Mouse (Mus musculus) heart, embryonic 15.5 days (tissue): ENCODE data around the gene Drc3. TPM values are rescaled to one million over a fixed set of nuclear protein-coding genes. Genes with fewer than 3 reads are reported as not detected.
"Not testable (repeated sequence)": the region's sequence is repeated elsewhere in the genome, so short reads cannot be mapped to it uniquely, and the experiment has no call there.

ENCODE experiments used
- ATAC-seq: fragments of 200-750 bp; cut with Nextera tagmentation; replicated peaks from 2 replicates; pipeline ENCODE4 v1.8.0; 2017; ENCODE audit warnings: low read depth, moderate TSS enrichment; ENCODE audit not compliant: insufficient number of reproducible peaks, insufficient read depth, low FRiP score
- H3K27ac ChIP-seq: fragments of 300-500 bp; sonication (generic); 2 replicates; pipeline ENCODE4 v1.5.1; 2015; ENCODE audit warnings: mild to moderate bottlenecking, inconsistent platforms
- H3K27me3 ChIP-seq: fragments of 300-500 bp; sonication (generic); 2 replicates; pipeline ENCODE4 v1.6.1; 2015; ENCODE audit warnings: inconsistent platforms
- H3K36me3 ChIP-seq: fragments of 300-500 bp; sonication (generic); 2 replicates; pipeline ENCODE4 v1.6.1; 2015; ENCODE audit warnings: mild to moderate bottlenecking, inconsistent platforms
- H3K4me1 ChIP-seq: fragments of 300-500 bp; sonication (generic); replicated peaks from 2 replicates; pipeline ENCODE4 v1.6.1; 2015; ENCODE audit warnings: inconsistent platforms
- H3K4me2 ChIP-seq: fragments of 300-500 bp; sonication (generic); 2 replicates; pipeline ENCODE4 v1.6.1; 2015; ENCODE audit warnings: inconsistent platforms, mild to moderate bottlenecking, moderate library complexity
- H3K4me3 ChIP-seq: fragments of 300-500 bp; sonication (generic); 2 replicates; pipeline ENCODE4 v1.5.1; 2015; ENCODE audit warnings: mild to moderate bottlenecking, inconsistent platforms
- H3K9ac ChIP-seq: fragments of 300-500 bp; sonication (generic); 2 replicates; pipeline ENCODE4 v1.6.1; 2015; ENCODE audit warnings: mild to moderate bottlenecking, inconsistent platforms
- H3K9me3 ChIP-seq: fragments of 300-500 bp; sonication (generic); replicated peaks from 2 replicates; pipeline ENCODE4 v1.6.1; 2016; ENCODE audit warnings: inconsistent platforms
- WGBS: fragments of 180-500 bp; shearing (Covaris S2); methylation state at CpG from one replicate; pipeline ENCODE4 v1.1.7; 2015; ENCODE audit warnings: mixed read lengths; 5-methylcytosine and 5-hydroxymethylcytosine counted together
- polyA plus RNA-seq: library from polyadenylated mRNA; unstranded; fragments of >200 nt; fragmentation: Nextera tagmentation; extraction: Ambion mirVana; gene quantifications from 2 replicates; pipeline ENCODE4 v1.2.1, GENCODE M21; 2015

Gene Drc3
- polyA plus RNA-seq, 1 experiment from 2014 or later: 2.9 TPM

DNA sequence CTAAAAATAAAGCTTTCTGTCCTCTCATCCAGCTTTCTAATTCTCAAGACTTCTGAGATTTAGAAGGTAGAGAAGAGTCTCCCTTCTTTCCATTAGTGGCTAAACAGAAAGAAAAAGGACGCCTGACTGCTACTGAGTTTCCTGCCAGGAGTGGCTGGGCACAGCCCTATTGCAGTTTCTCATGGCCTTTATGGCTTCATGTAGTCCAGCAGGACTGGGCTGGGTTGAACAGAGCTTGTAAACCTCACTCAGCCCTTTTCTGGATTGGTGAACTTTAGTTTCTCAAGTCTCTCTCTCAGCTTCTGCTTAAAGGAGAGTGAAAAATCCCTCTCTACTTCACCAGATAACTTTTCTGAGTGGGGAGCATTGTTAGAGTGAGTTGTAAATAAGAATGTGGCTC is 73.3 kb downstream of the Drc3 start:
- no peak for ATAC-seq
- no peaks in the 10 kb centered on the region for H3K27me3 ChIP-seq
- no peak overlapping the region for H3K9ac ChIP-seq
- peaks cover 13% of the 10 kb centered on the region for H3K36me3 ChIP-seq
- H3K4me2 ChIP-seq: no peak overlapping the region
- no peak overlapping the region for H3K4me3 ChIP-seq
- WGBS: 79% methylated on average over 1 of the region's 1 CpGs
- H3K4me1 ChIP-seq: no peaks in the 10 kb centered on the region
- no peaks in the 10 kb centered on the region for H3K9me3 ChIP-seq
- H3K27ac ChIP-seq: no peak overlapping the region

DNA sequence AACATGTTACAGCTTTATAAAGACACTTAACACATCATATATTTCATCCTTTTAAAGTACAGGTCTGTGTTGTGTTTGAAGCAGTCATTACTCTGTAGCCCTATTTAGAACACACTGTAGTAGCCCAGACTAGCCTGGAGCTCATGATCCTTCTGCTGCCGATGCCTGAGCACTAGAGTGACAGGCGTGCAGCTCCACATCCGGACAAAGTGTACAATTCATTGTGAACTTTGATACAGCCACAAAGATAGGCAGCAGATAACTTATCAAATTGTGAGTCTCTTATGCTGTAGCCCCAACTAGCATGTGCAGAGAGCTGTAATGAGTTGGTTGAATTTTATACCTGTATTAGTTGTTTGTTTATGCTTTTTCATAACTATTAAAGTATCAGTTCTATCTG is 74.5 kb downstream of the Drc3 start:
- 84% methylated on average over 3 of the region's 3 CpGs for WGBS
- no peak overlapping the region for H3K27ac ChIP-seq
- H3K4me3 ChIP-seq: no peak overlapping the region
- H3K9ac ChIP-seq: no peak overlapping the region
- peaks cover 25% of the 10 kb centered on the region for H3K36me3 ChIP-seq
- ATAC-seq: no peak
- H3K4me1 ChIP-seq: no peaks in the 10 kb centered on the region
- no peak overlapping the region for H3K4me2 ChIP-seq
- no peaks in the 10 kb centered on the region for H3K9me3 ChIP-seq
- H3K27me3 ChIP-seq: no peaks in the 10 kb centered on the region

DNA sequence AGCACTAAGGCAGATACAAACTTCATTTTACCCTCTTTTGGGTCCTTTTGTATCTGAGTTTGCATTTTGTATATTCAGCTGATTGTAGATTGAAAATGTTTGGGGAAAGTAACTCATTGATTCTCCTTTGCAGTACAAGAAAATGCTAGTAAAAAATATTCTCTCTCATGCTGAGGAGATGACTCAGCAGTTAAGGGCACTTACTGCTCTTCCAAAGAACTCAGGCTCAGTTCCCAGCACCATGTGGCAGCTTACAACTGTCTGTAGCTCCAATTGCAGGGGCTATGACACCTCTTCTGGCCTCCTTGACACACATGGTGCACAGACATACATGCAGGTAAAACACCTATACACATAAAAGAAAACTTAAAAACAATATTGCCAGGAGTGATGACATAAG is 80.4 kb downstream of the Drc3 start:
- no peaks in the 10 kb centered on the region for H3K9me3 ChIP-seq
- no peaks in the 10 kb centered on the region for H3K27me3 ChIP-seq
- H3K4me2 ChIP-seq: no peak overlapping the region
- ATAC-seq: no peak
- H3K36me3 ChIP-seq: peaks cover 61% of the 10 kb centered on the region
- H3K4me3 ChIP-seq: no peak overlapping the region
- H3K9ac ChIP-seq: no peak overlapping the region
- no peaks in the 10 kb centered on the region for H3K4me1 ChIP-seq
- no peak overlapping the region for H3K27ac ChIP-seq

DNA sequence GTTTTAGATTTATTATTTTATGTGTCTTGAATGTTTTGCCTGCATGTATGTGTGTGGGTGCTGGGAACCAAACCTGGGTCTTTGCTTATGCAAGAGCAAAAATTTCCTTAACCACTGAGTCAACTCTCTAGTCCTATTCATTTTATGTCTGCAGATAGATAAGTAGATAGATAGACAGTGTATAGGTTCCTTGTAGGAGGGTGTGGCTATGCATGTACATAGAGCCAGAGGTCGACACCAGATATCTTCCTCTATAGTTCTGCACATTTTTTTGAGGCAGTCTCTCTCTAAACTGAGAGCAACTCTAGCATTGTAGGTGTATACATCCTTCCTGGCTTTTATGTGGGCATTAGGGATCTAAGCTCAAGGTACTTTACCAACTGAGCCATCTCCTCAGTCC is 82.0 kb downstream of the Drc3 start:
- no peak overlapping the region for H3K4me2 ChIP-seq

DNA sequence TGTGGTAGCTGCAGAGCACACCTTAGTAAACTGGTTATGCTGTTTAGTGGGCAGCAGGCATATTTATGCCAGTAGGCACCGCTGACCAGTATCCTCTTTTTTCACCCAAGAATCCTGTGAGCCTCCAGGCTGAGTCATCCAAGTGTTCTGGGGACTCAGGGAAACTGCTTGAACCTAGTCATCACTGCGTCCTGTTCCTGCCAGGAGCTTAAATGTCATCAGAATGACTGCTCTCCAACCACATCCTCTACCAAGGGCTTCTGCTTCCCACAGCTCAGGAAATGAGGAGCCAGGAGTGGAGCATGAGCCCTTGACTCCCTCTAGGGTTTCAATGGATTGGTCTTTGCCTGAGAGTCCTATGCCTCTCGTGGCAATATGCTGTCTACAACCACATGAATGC is 83.5 kb downstream of the Drc3 start:
- Histone ChIP-seq H3K4me1 (no peaks in the 10 kb centered on the region), H3K4me2 (no peak overlapping the region), H3K9ac (no peak overlapping the region), H3K36me3 (peaks cover 64% of the 10 kb centered on the region), H3K27me3 (no peaks in the 10 kb centered on the region), H3K27ac (no peak overlapping the region), H3K4me3 (no peak overlapping the region), H3K9me3 (no peaks in the 10 kb centered on the region)
- no peak for ATAC-seq
- WGBS: 84% methylated on average over 3 of the region's 3 CpGs

More for the DNA sequence above, 82.0 kb downstream of the Drc3 start:
- Histone ChIP-seq H3K9ac (no peak overlapping the region), H3K27me3 (no peaks in the 10 kb centered on the region), H3K4me3 (no peak overlapping the region), H3K9me3 (no peaks in the 10 kb centered on the region), H3K36me3 (peaks cover 64% of the 10 kb centered on the region), H3K4me1 (no peaks in the 10 kb centered on the region), H3K27ac (no peak overlapping the region)
- 81% methylated on average over 1 of the region's 1 CpGs for WGBS
- no peak for ATAC-seq

DNA sequence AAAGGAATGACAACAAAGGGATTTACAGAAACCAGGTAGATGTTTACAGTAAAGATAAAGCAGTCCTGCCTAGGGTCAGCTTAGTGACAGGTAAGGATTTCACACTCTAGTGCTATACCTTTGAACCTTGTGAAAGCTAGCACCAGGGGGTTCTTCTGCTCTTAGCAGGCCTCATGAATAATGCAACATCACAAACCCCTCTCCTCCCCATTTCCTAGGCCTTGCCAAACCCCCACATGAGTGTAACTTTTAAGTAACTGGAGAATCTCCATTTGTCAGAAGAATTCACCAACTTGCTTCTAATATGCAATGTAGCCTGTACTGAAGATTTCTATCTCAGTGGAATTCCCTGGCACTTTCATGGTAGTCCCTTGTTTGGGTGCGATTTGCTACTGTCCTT is 86.5 kb downstream of the Drc3 start:
- H3K36me3 ChIP-seq: peaks cover 59% of the 10 kb centered on the region
- not testable (repeated sequence) for H3K27ac ChIP-seq, H3K4me3 ChIP-seq, H3K27me3 ChIP-seq, H3K4me2 ChIP-seq, H3K9me3 ChIP-seq, ATAC-seq, H3K4me1 ChIP-seq, H3K9ac ChIP-seq
- 28% methylated on average over 1 of the region's 1 CpGs for WGBS

DNA sequence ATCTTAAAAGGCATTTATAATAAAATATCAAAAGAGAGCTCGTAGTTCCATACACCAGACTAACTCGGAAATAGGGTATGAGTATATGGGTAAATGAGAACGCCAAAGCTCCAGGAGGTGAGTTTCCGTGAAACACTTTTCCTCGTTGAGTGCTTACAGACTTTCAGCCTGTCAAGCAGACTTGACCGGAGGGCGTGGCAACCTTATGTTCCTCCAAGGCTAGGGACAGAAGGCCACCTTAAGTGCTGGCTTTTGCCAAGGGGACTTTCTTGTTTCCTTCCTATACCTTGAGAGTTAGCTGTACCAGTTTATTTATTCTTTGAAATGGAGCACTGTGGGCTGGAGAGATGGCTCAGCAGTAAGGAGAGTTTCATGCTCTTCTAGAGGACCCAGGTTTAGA is 87.0 kb downstream of the Drc3 start:
- Histone ChIP-seq H3K27ac (no peak overlapping the region), H3K4me2 (no peak overlapping the region), H3K36me3 (peaks cover 53% of the 10 kb centered on the region), H3K4me1 (no peaks in the 10 kb centered on the region), H3K4me3 (no peak overlapping the region), H3K27me3 (no peaks in the 10 kb centered on the region), H3K9me3 (no peaks in the 10 kb centered on the region), H3K9ac (no peak overlapping the region)
- ATAC-seq: no peak
- WGBS: 50% methylated on average over 7 of the region's 7 CpGs

DNA sequence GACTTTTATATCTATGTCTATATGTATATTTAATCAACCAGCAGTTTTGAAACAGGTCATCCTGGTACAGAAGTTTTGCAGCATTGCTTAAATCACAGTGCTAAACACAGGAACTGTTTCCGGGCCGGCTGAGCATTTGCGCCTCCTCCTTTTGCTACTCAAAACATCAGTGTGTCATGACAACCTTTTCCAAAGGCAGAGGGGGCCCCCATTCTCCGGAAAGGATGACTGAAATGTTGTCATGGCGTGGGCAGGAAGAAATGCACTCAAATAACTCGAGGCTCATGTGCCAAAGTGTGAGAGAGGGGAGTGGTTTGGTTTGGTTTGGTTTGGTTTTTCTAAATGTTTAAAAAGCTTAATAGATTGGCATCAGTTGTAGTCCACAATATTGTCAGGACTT is 89.8 kb downstream of the Drc3 start:
- Histone ChIP-seq H3K36me3 (peaks cover 31% of the 10 kb centered on the region), H3K4me3 (no peak overlapping the region), H3K4me1 (no peaks in the 10 kb centered on the region), H3K27ac (no peak overlapping the region), H3K27me3 (no peaks in the 10 kb centered on the region), H3K9ac (no peak overlapping the region), H3K4me2 (no peak overlapping the region), H3K9me3 (no peaks in the 10 kb centered on the region)
- WGBS: 83% methylated on average over 6 of the region's 6 CpGs
- ATAC-seq: no peak

Other genes starting within 250 kb of the Drc3 start
- 12.8 and 19.1 TPM in 2 replicates for gene Rai1, start 248.3 kb upstream of the Drc3 start, polyA plus RNA-seq
- 36.5 and 61.1 TPM in 2 replicates for gene Srebf1, start 130.7 kb upstream of the Drc3 start, polyA plus RNA-seq
- 30.0 and 37.8 TPM in 2 replicates for gene Tom1l2, start 424 bp upstream of the Drc3 start, polyA plus RNA-seq
- 19.0 and 20.0 TPM in 2 replicates for gene Gid4, start 63.8 kb downstream of the Drc3 start, polyA plus RNA-seq
- 46.4 and 55.0 TPM in 2 replicates for gene Atpaf2, start 65.1 kb downstream of the Drc3 start, polyA plus RNA-seq
- gene Drg2, start 101.3 kb downstream of the Drc3 start, polyA plus RNA-seq: 54.0 and 69.8 TPM in 2 replicates
- 0.04 TPM in 1 of 2 replicates, not detected in the other for gene Myo15, start 116.0 kb downstream of the Drc3 start, polyA plus RNA-seq
- gene Alkbh5, start 183.1 kb downstream of the Drc3 start, polyA plus RNA-seq: 36.8 and 39.1 TPM in 2 replicates